Mouse (Mus musculus) embryonic facial prominence, embryonic 10.5 days (tissue): ENCODE data around the gene Apex2. TPM values are rescaled to one million over a fixed set of nuclear protein-coding genes. Genes with fewer than 3 reads are reported as not detected.
A peak's percentile ranks its signal among the peaks of the same experiment; 100 is the strongest.

Experiments used
- DNase-seq: peaks from one replicate; pipeline ENCODE4 v3.0.0-alpha.2; 2017; ENCODE audit warnings: low spot score
- H3K27ac ChIP-seq: fragments of 300-500 bp; sonication (generic); replicated peaks from 2 replicates; pipeline ENCODE4 v1.5.1; 2016; ENCODE audit warnings: mild to moderate bottlenecking
- H3K27me3 ChIP-seq: fragments of 300-500 bp; sonication (generic); replicated peaks from 2 replicates; pipeline ENCODE4 v1.6.1; 2016; ENCODE audit warnings: low read depth, mild to moderate bottlenecking; ENCODE audit not compliant: poor library complexity, severe bottlenecking
- H3K36me3 ChIP-seq: fragments of 300-500 bp; sonication (generic); replicated peaks from 2 replicates; pipeline ENCODE4 v1.6.1; 2016; ENCODE audit warnings: mild to moderate bottlenecking, moderate library complexity
- H3K4me1 ChIP-seq: fragments of 300-500 bp; sonication (generic); 2 replicates; pipeline ENCODE4 v1.6.1; 2016
- H3K4me3 ChIP-seq: fragments of 300-500 bp; sonication (generic); 2 replicates; pipeline ENCODE4 v1.5.1; 2016; ENCODE audit warnings: mild to moderate bottlenecking, moderate library complexity
- H3K9me3 ChIP-seq: fragments of 300-500 bp; sonication (generic); 2 replicates; pipeline ENCODE4 v1.6.1; 2016; ENCODE audit warnings: mild to moderate bottlenecking
- WGBS: fragments of 180-500 bp; shearing (Covaris S2); methylation state at CpG from one replicate; pipeline ENCODE4 v1.1.7; 2016; 5-methylcytosine and 5-hydroxymethylcytosine counted together
- microRNA-seq: library from miRNA; unstranded; fragments of <30 nt; microRNA quantifications from one replicate; pipeline ENCODE4, GENCODE M21; 2017
- polyA plus RNA-seq: library from polyadenylated mRNA; unstranded; fragments of >200 nt; fragmentation: Nextera tagmentation; extraction: Ambion mirVana; gene quantifications from 2 replicates; pipeline ENCODE4 v1.2.1, GENCODE M21; 2016

Apex2 gene
- polyA plus RNA-seq, 1 experiment from 2014 or later, result 31.1 TPM

DNA sequence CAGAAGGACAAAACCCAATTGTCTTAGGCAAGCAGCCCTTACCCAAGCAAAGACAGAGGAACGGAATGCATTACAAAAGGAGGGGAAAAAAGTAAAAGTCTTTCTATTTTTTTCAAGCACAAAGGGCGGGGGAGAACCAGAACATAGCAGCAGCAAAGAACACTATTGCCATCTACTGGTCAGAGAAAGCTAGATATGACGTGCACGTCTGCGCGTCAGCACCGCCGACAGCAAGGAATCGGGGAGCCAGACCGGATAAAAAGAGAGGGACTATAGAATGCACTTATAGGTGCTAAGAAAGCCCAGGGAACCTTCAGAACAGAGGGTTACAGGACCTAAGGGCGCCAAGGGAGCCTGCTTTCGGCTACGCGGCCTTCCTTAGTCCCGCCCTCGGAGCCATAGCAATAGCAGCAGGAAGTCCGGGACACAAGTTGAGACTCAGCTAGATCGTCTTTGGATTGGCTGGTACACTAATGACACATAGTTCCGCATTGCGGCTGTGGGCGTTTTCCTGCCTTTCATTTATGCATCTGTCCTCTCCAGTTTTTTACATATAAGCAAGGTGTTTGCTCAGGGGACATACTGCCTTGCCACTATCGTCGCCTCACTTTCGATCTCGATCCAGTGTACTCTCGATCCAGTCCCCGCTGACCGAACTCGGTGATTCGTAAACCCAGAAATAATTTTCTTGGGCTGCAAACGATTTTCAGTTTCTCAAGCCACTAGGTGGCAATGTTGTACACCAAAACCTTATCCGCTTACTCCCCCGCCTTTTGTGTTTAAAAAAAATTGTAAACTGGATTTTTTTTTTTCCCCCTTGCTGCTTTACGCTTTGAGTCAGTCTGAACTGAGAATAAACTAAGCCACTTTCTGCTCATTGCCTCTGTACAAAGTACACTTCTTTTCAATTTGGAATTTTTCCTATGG lies 111.6 kb downstream of the Apex2 start:
- no peaks in the 10 kb centered on the region for H3K27me3 ChIP-seq
- peak; percentile 82 for DNase-seq
- peak overlapping the region; percentile 91 for H3K27ac ChIP-seq
- H3K4me1 ChIP-seq, result no peaks in the 10 kb centered on the region
- H3K4me3 ChIP-seq, result peak overlapping the region; percentile 59
- no peaks in the 10 kb centered on the region for H3K36me3 ChIP-seq
- WGBS, result 1% methylated on average over 34 of the region's 34 CpGs
- H3K9me3 ChIP-seq, result no peaks in the 10 kb centered on the region

DNA sequence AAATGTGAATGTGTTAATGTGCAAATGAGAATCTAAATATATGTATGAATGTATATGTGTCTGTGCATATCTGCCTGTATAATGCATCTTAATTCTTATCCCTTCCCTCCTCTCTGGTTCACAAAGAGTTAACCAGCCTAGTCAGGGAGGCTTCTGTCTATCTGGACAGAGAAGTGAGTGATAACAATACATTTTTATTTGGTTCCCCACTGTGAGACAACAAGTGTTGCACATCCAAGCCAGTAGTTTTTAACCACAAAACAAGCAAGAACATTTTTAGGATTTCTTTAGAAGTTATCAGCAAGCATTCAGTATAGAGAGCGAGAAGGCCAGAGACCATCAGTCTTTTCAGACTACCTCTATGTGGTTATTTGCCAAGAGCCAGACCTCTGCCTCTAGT lies 118.3 kb downstream of the Apex2 start:
- Histone ChIP-seq H3K9me3 (no peaks in the 10 kb centered on the region), H3K4me3 (no peak overlapping the region), H3K36me3 (no peaks in the 10 kb centered on the region), H3K4me1 (no peaks in the 10 kb centered on the region), H3K27ac (no peak overlapping the region), H3K27me3 (no peaks in the 10 kb centered on the region)
- no peak for DNase-seq
- WGBS, result 88% methylated on average over 1 of the region's 1 CpGs

Small RNAs within 50 kb of the gene (microRNA-seq; reads per million reads assigned to microRNA genes)
- gene Mir3620, result not detected

Other genes with a start within 250 kb of the Apex2 start
- gene Tmem29, start 130.7 kb downstream of the Apex2 start, polyA plus RNA-seq, result 44.1 and 46.3 TPM in 2 replicates
- 45.9 and 51.6 TPM in 2 replicates for gene Alas2, start 42.5 kb downstream of the Apex2 start, polyA plus RNA-seq
- 9.5 and 10.1 TPM in 2 replicates for gene Pfkfb1, start 1.6 kb downstream of the Apex2 start, polyA plus RNA-seq
- gene Tro, start 67.7 kb upstream of the Apex2 start, polyA plus RNA-seq, result 44.6 TPM in 2 replicates
- 376 and 392 TPM in 2 replicates for gene Maged2, start 224.5 kb upstream of the Apex2 start, polyA plus RNA-seq